ENCODE assay signal across 11 mouse cellular contexts in genomic region chr1:185209641-185210176, GRCm38 (mm10). TPM values are rescaled to one million over a fixed set of nuclear protein-coding genes. Genes with fewer than 3 reads are reported as not detected.
DNase-seq lines count a peak whose midpoint lies in the region; ATAC-seq and TF ChIP-seq lines count a peak whose summit lies in the region.
"Had no signal": no experiment of that assay in that cellular context is flagged by ENCODE, and none has a peak within 500 bp of the region (broad histone marks: within the 10 kb centered on the region; RNA-seq: fewer than 3 reads in every experiment).

No protein-coding gene starts in this region.

- no peak overlapping the region for H3K4me2 ChIP-seq in kidney, embryonic 15.5 days
- no peak overlapping the region for H3K4me2 ChIP-seq in embryonic facial prominence, embryonic 12.5 days (replicated peaks)
- H3K4me2 ChIP-seq: liver, embryonic 13.5 days had no signal

- no peak overlapping the region for H3K27ac ChIP-seq in kidney, embryonic 15.5 days
- peak overlapping the region; percentile 86 for H3K27ac ChIP-seq in ES-E14 (ENCODE audit: insufficient read depth, low read depth, low read length, poor library complexity, severe bottlenecking)
- peak overlapping the region; percentile 50; the same call in 1 of the 2 replicates for H3K27ac ChIP-seq in embryonic facial prominence, embryonic 12.5 days
- peak overlapping the region; percentile 90 for H3K27ac ChIP-seq in macrophage
- H3K27ac ChIP-seq: liver, embryonic 13.5 days had no signal

- peaks cover 93% of the 10 kb centered on the region for H3K79me2 ChIP-seq in macrophage (ENCODE audit: inconsistent target)

- peaks cover 19% of the 10 kb centered on the region for H3K4me1 ChIP-seq in kidney, embryonic 15.5 days
- H3K4me1 ChIP-seq in ES-E14 (ENCODE audit: control insufficient read depth in 2 of 2, insufficient read depth in 2 of 2, low read length in 2 of 2, poor library complexity in 1 of 2): peaks cover 0 to 6% of the 10 kb centered on the region in 2 experiments; a peak in 3 of 4 replicates
- peaks cover 12% of the 10 kb centered on the region for H3K4me1 ChIP-seq in embryonic facial prominence, embryonic 12.5 days

- in situ Hi-C loops in ES-E14 (cut with MboI; ENCODE audit: low sequenced_read_pairs in 2 of 2, unreplicated experiment in 2 of 2): no loop called here

- no peak overlapping the region for H3K4me3 ChIP-seq in kidney, embryonic 15.5 days (replicated peaks)
- H3K4me3 ChIP-seq in ES-E14 (ENCODE audit: insufficient read depth in 1 of 2, low read depth in 1 of 2, low read length in 2 of 2, poor library complexity in 1 of 2, severe bottlenecking in 1 of 2) (peak overlapping the region; percentile 37 to 56), macrophage (ENCODE audit: inconsistent target) (no peak overlapping the region)
- no peak overlapping the region for H3K4me3 ChIP-seq in embryonic facial prominence, embryonic 12.5 days
- H3K4me3 ChIP-seq: liver, embryonic 13.5 days had no signal

- WGBS in kidney, embryonic 15.5 days: 40% methylated on average over 8 of the region's 8 CpGs
- 30% methylated on average over 8 of the region's 8 CpGs for whole genome bisulfite sequencing in embryonic facial prominence, embryonic 12.5 days
- WGBS in macrophage (ENCODE audit: missing documents): 19% methylated on average over 8 of the region's 8 CpGs

- H3K9me3 ChIP-seq in kidney, embryonic 15.5 days (replicated peaks): no peaks in the 10 kb centered on the region
- H3K9me3 ChIP-seq in ES-E14 (ENCODE audit: control insufficient read depth, insufficient read depth, low read depth, low read length): no peaks in the 10 kb centered on the region
- H3K9me3 ChIP-seq in embryonic facial prominence, embryonic 12.5 days: no peaks in the 10 kb centered on the region
- H3K9me3 ChIP-seq: liver, embryonic 13.5 days had no signal

- no peak for DNase-seq in kidney, postnatal 4 days
- DNase-seq in ES-E14 (ENCODE audit: low read depth, low spot score): peak; percentile 74
- no peak for DNase-seq in left cerebral cortex, postnatal 36 days (ENCODE audit: low spot score in 2 of 2)
- DNase-seq: kidney, postnatal 14 days; liver, embryonic 13.5 days; right cerebral cortex, postnatal 4 days; thymus, postnatal 36 days had no signal

- peaks cover 22% of the 10 kb centered on the region for H3K36me3 ChIP-seq in kidney, embryonic 15.5 days
- H3K36me3 ChIP-seq in ES-E14 (ENCODE audit: control insufficient read depth, insufficient read depth, low read length, poor library complexity, severe bottlenecking) (no peaks in the 10 kb centered on the region), macrophage (ENCODE audit: inconsistent target) (peaks cover 6% of the 10 kb centered on the region; the same call in 1 of the 2 replicates)
- no peaks in the 10 kb centered on the region; the same call in none of the 2 replicates for H3K36me3 ChIP-seq in embryonic facial prominence, embryonic 12.5 days

- intact Hi-C loops in left cerebral cortex, postnatal 36 days (cut with DNase I): no loop called here

- no peaks in the 10 kb centered on the region for H3K27me3 ChIP-seq in kidney, embryonic 15.5 days
- H3K27me3 ChIP-seq in embryonic facial prominence, embryonic 12.5 days: no peaks in the 10 kb centered on the region
- H3K27me3 ChIP-seq: liver, embryonic 13.5 days had no signal

- H3K9ac ChIP-seq in kidney, embryonic 15.5 days: no peak overlapping the region
- peak overlapping the region; percentile 63; the same call in 1 of the 2 replicates for H3K9ac ChIP-seq in ES-E14 (ENCODE audit: insufficient read depth, low read depth, low read length, poor library complexity, severe bottlenecking)
- no peak overlapping the region for H3K9ac ChIP-seq in embryonic facial prominence, embryonic 12.5 days
- H3K9ac ChIP-seq: liver, embryonic 13.5 days had no signal

- ATAC-seq in kidney, embryonic 15.5 days (replicated peaks; ENCODE audit: low FRiP score): peak; percentile 74; the same call in 1 of the 2 replicates
- ATAC-seq in embryonic facial prominence, embryonic 12.5 days (ENCODE audit: insufficient number of reproducible peaks, insufficient read depth, low FRiP score, low TSS enrichment): no peak
- ATAC-seq in CD4-positive, CD25-positive, alpha-beta regulatory T cell, adult 4 months: no peak

TF ChIP-seq in ES-E14, 5 proteins besides CTCF, POLR2A, EP300 and RAD21:
- TF ChIP-seq CHD2 (IDR thresholded peaks at IDR 0.05; ENCODE audit: low read depth, low read length): no peak
- no peak for TF ChIP-seq HCFC1 (IDR thresholded peaks at IDR 0.05; ENCODE audit: borderline replicate concordance, insufficient read depth, low read length)
- TF ChIP-seq ZC3H11A (IDR thresholded peaks at IDR 0.05; ENCODE audit: borderline replicate concordance, low read depth, low read length): no peak
- no peak for TF ChIP-seq ZNF384 (IDR thresholded peaks at IDR 0.05; ENCODE audit: low read depth, low read length)
- no peak for TF ChIP-seq MAFK (IDR thresholded peaks at IDR 0.05; ENCODE audit: insufficient read depth, low read depth, low read length)

RNA-seq across cellular contexts. Expression of gene Rab3gap2, which starts 5.8 kb away (rescaled TPM):
- polyA plus RNA-seq in kidney, embryonic 15.5 days (2015; fragmentation: Nextera tagmentation; extraction: Ambion mirVana): 20.2 and 20.9 TPM in 2 replicates
- 38.8 and 45.8 TPM in 2 replicates for total RNA-seq in ES-E14 (2012; rRNA removed)
- 22.7 and 24.3 TPM in 2 replicates for polyA plus RNA-seq in embryonic facial prominence, embryonic 12.5 days (2016; fragmentation: Nextera tagmentation; extraction: Ambion mirVana)
- total RNA-seq in macrophage (2018; cell fraction: chromatin; rRNA removed): 100 to 1,000 TPM in 25 of 26 experiments, 10 to 100 TPM in 1; 78.3 to 649 (median 315) TPM
- total RNA-seq in macrophage (2018; cell fraction: cytosol; rRNA removed): 10 to 100 TPM; 44.8 to 85.2 (median 66.4) TPM
- total RNA-seq in macrophage (2018; cell fraction: nucleus; rRNA removed): 100 to 1,000 TPM in 25 of 26 experiments, 10 to 100 TPM in 1; 91.8 to 346 (median 183) TPM
- 38.2 to 47.1 TPM (median 46.8 TPM) in 3 replicates for polyA plus RNA-seq in macrophage (2018)
- polyA plus RNA-seq in CD4-positive, CD25-positive, alpha-beta regulatory T cell, adult 4 months (2017; shearing (Covaris generic)): 10 to 100 TPM; 14.7 to 20.7 TPM
- total RNA-seq in left cerebral cortex, postnatal 36 days (2021): 10 to 100 TPM; 67.6 to 79.7 TPM

Comparison
In these comparisons a context has a peak if more than half of its experiments do, and no peak if none do; other contexts are left out.
1. H3K4me3 ChIP-seq: peak in ES-E14 (2 of 2); none in kidney, embryonic 15.5 days (single experiment), embryonic facial prominence, embryonic 12.5 days (single experiment) and macrophage (single experiment).